Mouse (Mus musculus) liver, adult 2 months (tissue): Measurements from ENCODE around the gene Ica1. TPM values are rescaled to one million over a fixed set of nuclear protein-coding genes. Genes with fewer than 3 reads are reported as not detected.

Source experiments
- DNase-seq: peaks from one replicate; pipeline ENCODE4 v3.0.0-alpha.2; 2011; ENCODE audit warnings: low read depth, low spot score; ENCODE audit errors: extremely low read depth
- H3K27ac ChIP-seq: fragments of 200-500 bp; replicated peaks from 2 replicates; pipeline ENCODE4 v1.5.1; 2012; ENCODE audit warnings: low read depth, mild to moderate bottlenecking, control low read depth, inconsistent platforms, low read length; ENCODE audit not compliant: insufficient read depth
- H3K27me3 ChIP-seq: fragments of 200-500 bp; 2 replicates; pipeline ENCODE4 v1.6.1; 2012; ENCODE audit warnings: mild to moderate bottlenecking, moderate library complexity, low read length, inconsistent platforms; ENCODE audit not compliant: control insufficient read depth, insufficient read depth
- H3K36me3 ChIP-seq: fragments of 200-500 bp; 2 replicates; pipeline ENCODE4 v1.6.1; 2012; ENCODE audit warnings: low read length, inconsistent platforms; ENCODE audit not compliant: control insufficient read depth, insufficient read depth
- H3K4me1 ChIP-seq: fragments of 200-500 bp; 2 replicates; pipeline ENCODE4 v1.6.1; 2011; ENCODE audit warnings: low read length; ENCODE audit not compliant: control insufficient read depth, insufficient read depth
- H3K4me3 ChIP-seq: fragments of 200-500 bp; 2 replicates; pipeline ENCODE4 v1.5.1; 2011; ENCODE audit warnings: low read depth, mild to moderate bottlenecking, control low read depth, low read length, moderate library complexity; ENCODE audit not compliant: insufficient read depth
- H3K79me2 ChIP-seq: fragments of 200-500 bp; 2 replicates; pipeline ENCODE4 v1.6.1; 2012; ENCODE audit warnings: inconsistent platforms, mild to moderate bottlenecking, low read length, moderate library complexity; ENCODE audit not compliant: control insufficient read depth, insufficient read depth
- H3K9ac ChIP-seq: fragments of 200-500 bp; 2 replicates; pipeline ENCODE4 v1.6.1; 2012; ENCODE audit warnings: low read depth, mild to moderate bottlenecking, control low read depth, inconsistent platforms, low read length
- CTCF ChIP-seq: fragments of 200-500 bp; IDR thresholded peaks from 2 replicates; pipeline ENCODE4 v1.5.1; 2011; ENCODE audit warnings: low read depth, low read length, control low read depth
- POLR2A ChIP-seq: fragments of 200-500 bp; IDR thresholded peaks from 2 replicates; pipeline ENCODE4 v1.6.1; 2011; ENCODE audit warnings: low read length, control low read depth; ENCODE audit not compliant: insufficient read depth; ENCODE audit errors: extremely low read depth
- WGBS: fragments of 180-500 bp; shearing (Covaris S2); methylation state at CpG from one replicate; pipeline ENCODE4 v1.1.7; 2018; 5-methylcytosine and 5-hydroxymethylcytosine counted together
- polyA plus RNA-seq: library from polyadenylated mRNA; depleted of rRNA; stranded (reverse); fragments of >200 nt; gene quantifications from 2 replicates; pipeline ENCODE4 v1.2.3, GENCODE M21; 2012
- total RNA-seq: library from RNA; depleted of rRNA; stranded (reverse); fragments of >200 nt; gene quantifications from 2 replicates; pipeline ENCODE4 v1.2.3, GENCODE M21; 2014

Gene Ica1
- total and polyA plus RNA-seq, 2 experiments, result 0.84 to 2.9 TPM

DNA sequence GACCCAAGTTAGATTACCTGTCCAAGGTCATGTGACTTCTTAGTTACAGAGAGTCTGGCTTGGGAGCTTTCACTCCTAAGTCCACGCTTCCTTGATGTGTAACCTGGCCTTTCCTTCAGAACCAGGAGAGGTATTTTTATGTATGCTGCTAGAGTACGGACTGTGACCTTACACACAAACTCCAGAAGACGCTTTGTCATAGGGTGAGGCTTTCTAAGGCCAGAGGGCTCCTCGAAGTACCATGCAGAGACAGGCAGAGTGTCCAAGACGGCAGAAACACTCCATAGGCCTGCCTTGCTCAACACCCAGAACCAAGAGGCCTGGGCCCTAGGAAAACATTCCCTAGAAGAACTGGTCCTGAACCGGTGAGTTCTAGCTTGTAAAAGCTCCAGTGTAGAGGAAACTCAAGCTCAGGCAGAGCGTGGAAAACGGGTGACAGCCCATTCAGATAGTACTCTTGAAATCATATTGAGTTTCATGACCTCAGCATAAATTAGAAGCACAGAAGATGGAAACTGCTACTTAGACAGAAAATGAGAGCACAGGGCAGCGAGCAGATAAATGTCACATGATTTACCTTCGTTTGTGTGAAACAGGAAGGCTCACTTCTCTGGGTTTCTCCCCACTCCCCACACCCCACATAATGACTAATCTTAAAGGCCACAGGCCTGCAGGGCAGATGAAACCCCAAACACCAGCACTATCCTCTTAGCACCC lies 129.9 kb downstream of the Ica1 start:
- WGBS, result 84% methylated on average over 10 of the region's 10 CpGs
- no peaks in the 10 kb centered on the region for H3K79me2 ChIP-seq
- H3K27ac ChIP-seq, result no peak overlapping the region
- H3K9ac ChIP-seq, result no peak overlapping the region
- no peaks in the 10 kb centered on the region for H3K36me3 ChIP-seq
- TF ChIP-seq POLR2A, result no peak
- no peak for TF ChIP-seq CTCF
- peak; percentile 0 for DNase-seq
- no peaks in the 10 kb centered on the region for H3K4me1 ChIP-seq
- H3K27me3 ChIP-seq, result no peaks in the 10 kb centered on the region
- no peak overlapping the region for H3K4me3 ChIP-seq

DNA sequence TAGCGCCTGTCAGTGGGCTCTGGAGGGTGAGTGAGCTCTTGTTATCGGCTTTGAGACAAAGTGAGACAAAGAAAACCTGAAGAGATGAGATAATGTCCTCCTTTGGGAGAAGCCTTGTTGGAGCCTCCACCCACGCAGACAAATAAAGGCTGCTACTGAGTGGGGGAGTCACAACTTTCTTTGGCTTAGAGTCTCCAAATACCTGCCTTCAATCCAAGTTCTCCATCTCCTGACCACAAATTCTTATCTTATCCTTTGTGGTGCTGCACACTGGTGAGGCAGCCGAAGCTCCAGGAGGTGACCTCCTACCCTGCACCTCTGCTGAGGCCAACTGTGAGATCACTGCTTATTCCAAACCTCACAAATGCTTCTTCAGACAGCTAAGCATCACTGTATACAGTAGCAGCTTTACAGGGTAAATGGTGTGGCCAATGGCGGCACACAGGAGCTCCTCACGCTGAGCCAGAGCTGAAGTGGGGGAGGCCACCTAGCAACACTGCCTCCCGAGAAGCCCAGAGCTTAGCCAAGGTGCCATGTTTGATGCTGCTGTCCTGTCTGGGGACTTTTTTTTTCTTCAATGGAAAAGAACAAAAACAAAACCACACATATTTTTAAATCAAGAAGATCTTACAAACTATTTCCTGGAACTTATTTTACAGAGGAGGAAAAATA lies 130.6 kb downstream of the Ica1 start:
- H3K27me3 ChIP-seq, result no peaks in the 10 kb centered on the region
- no peaks in the 10 kb centered on the region for H3K79me2 ChIP-seq
- DNase-seq, result no peak
- no peaks in the 10 kb centered on the region for H3K4me1 ChIP-seq
- H3K4me3 ChIP-seq, result no peak overlapping the region
- H3K27ac ChIP-seq, result no peak overlapping the region
- TF ChIP-seq CTCF, result no peak
- no peak for TF ChIP-seq POLR2A
- WGBS, result 81% methylated on average over 7 of the region's 7 CpGs
- no peaks in the 10 kb centered on the region for H3K36me3 ChIP-seq
- no peak overlapping the region for H3K9ac ChIP-seq

DNA sequence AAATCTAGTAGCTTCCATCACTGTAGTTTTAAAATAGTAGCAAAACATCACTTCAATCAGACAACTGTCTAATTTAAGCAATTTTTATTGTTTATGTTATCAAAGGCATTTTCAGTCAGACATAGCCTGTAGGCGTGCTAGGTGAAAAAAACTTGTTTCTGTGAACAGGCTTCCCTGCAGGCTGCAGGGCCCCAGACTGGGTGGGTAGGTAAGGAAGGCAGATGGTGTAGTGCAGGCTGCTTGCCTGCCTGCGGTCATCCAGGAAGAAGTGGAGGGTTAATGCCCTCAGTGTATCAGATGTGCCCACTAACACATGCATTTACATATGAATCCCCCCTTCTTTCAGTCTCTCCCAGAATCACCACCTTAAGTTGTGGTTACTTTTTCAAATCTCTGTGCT lies 132.6 kb downstream of the Ica1 start:
- Histone ChIP-seq H3K27me3 (no peaks in the 10 kb centered on the region), H3K27ac (no peak overlapping the region), H3K4me1 (no peaks in the 10 kb centered on the region), H3K36me3 (no peaks in the 10 kb centered on the region), H3K4me3 (no peak overlapping the region), H3K79me2 (no peaks in the 10 kb centered on the region), H3K9ac (no peak overlapping the region)
- TF ChIP-seq POLR2A, result no peak
- no peak for TF ChIP-seq CTCF
- 89% methylated on average over 2 of the region's 2 CpGs for WGBS
- DNase-seq, result no peak

DNA sequence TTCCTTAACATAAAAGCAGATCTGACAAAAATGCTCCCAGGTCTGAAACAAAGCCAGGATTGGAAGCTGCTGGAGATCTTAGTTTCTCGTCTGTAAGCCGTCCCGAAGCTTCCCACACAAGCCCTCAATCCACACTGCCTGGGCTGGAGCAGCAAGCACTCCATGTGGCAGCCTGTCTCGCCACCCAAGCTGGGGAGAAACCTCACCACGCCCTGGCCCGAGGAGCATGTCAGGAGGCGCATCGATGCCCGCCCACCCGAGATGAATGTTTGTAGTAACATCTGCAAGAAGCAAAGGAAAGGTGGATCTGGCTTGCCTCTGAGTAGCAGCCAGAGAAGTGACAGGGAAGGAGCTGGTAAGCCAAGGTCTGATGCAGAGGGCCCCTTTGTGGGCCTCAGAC lies 133.6 kb downstream of the Ica1 start:
- TF ChIP-seq CTCF, result no peak
- TF ChIP-seq POLR2A, result no peak
- no peaks in the 10 kb centered on the region for H3K79me2 ChIP-seq
- H3K4me3 ChIP-seq, result no peak overlapping the region
- no peak overlapping the region for H3K9ac ChIP-seq
- H3K27ac ChIP-seq, result no peak overlapping the region
- no peaks in the 10 kb centered on the region for H3K4me1 ChIP-seq
- H3K36me3 ChIP-seq, result no peaks in the 10 kb centered on the region
- no peak for DNase-seq
- 94% methylated on average over 10 of the region's 10 CpGs for WGBS
- no peaks in the 10 kb centered on the region for H3K27me3 ChIP-seq

DNA sequence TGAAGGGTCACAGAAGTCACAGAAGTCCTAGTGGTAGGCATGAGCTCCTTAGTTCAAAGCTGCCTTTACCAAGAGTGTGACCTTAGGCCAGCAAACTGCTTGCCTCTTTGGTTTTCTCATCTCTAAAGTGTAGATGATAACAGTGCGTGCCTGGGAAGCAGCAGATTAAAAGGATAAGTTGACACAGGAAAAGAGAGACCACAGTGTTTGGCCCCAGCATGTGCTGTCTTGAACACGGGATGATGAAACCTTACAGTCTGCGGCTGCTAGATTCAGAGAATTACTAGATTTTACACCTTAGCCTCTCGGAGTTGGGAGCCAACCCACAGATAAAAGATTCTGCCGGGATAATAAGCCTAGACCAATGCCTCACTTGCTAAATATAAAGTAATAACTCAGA lies 137.4 kb downstream of the Ica1 start:
- no peak for DNase-seq
- Histone ChIP-seq H3K36me3 (no peaks in the 10 kb centered on the region), H3K79me2 (no peaks in the 10 kb centered on the region), H3K4me1 (no peaks in the 10 kb centered on the region), H3K4me3 (no peak overlapping the region), H3K9ac (no peak overlapping the region), H3K27me3 (no peaks in the 10 kb centered on the region), H3K27ac (no peak overlapping the region)
- TF ChIP-seq CTCF (no peak), POLR2A (no peak)
- 90% methylated on average over 5 of the region's 5 CpGs for WGBS

DNA sequence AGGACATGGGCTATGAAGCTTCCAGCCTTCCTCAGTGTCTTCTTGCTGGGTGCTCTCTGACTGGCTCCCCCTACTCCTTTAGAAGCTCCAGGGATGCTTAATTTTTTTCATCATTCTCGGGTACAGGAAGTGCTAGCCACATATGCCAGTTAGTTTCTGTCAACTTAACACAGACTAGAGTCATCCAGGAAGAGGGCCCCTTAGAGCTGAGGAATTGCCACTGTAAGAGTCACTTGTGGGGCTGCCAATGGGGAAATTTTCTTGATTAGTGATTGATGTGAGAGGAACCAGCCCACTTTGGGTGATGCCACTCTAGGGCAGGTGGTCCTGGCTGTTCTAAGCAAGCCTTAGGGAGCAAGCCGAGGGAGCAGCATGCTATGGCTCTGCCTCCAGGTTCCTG lies 138.8 kb downstream of the Ica1 start:
- Histone ChIP-seq H3K27ac (no peak overlapping the region), H3K4me1 (no peaks in the 10 kb centered on the region), H3K9ac (no peak overlapping the region), H3K27me3 (no peaks in the 10 kb centered on the region), H3K36me3 (no peaks in the 10 kb centered on the region), H3K79me2 (no peaks in the 10 kb centered on the region), H3K4me3 (no peak overlapping the region)
- no peak for DNase-seq
- TF ChIP-seq POLR2A (no peak), CTCF (no peak)
- 80% methylated on average over 2 of the region's 2 CpGs for WGBS
